Mouse (Mus musculus) kidney, embryonic 16.5 days (tissue): Measurements from ENCODE around the gene Tpp1. TPM values are rescaled to one million over a fixed set of nuclear protein-coding genes. Genes with fewer than 3 reads are reported as not detected.
"Not testable (repeated sequence)": the region's sequence is repeated elsewhere in the genome, so short reads cannot be mapped to it uniquely, and the experiment has no call there.

Experiments used
- ATAC-seq: fragments of 200-750 bp; cut with Nextera tagmentation; 2 replicates; pipeline ENCODE4 v1.8.0; 2017; ENCODE audit warnings: moderate TSS enrichment; ENCODE audit not compliant: low FRiP score, low TSS enrichment
- H3K27ac ChIP-seq: fragments of 300-500 bp; sonication (generic); 2 replicates; pipeline ENCODE4 v1.5.1; 2014; ENCODE audit warnings: low read length
- H3K27me3 ChIP-seq: fragments of 300-500 bp; sonication (generic); 2 replicates; pipeline ENCODE4 v1.6.1; 2014; ENCODE audit warnings: low read length, control low read depth, mixed read lengths; ENCODE audit not compliant: insufficient read depth
- H3K36me3 ChIP-seq: fragments of 300-500 bp; sonication (generic); 2 replicates; pipeline ENCODE4 v1.6.1; 2014; ENCODE audit warnings: low read length, control low read depth, mixed read lengths; ENCODE audit not compliant: insufficient read depth
- H3K4me1 ChIP-seq: fragments of 300-500 bp; sonication (generic); 2 replicates; pipeline ENCODE4 v1.6.1; 2014; ENCODE audit warnings: low read length, control low read depth, mixed read lengths; ENCODE audit not compliant: insufficient read depth
- H3K4me2 ChIP-seq: fragments of 300-500 bp; sonication (generic); replicated peaks from 2 replicates; pipeline ENCODE4 v1.6.1; 2014; ENCODE audit warnings: low read depth, low read length
- H3K4me3 ChIP-seq: fragments of 300-500 bp; sonication (generic); 2 replicates; pipeline ENCODE4 v1.5.1; 2014; ENCODE audit warnings: mild to moderate bottlenecking, low read length
- H3K9ac ChIP-seq: fragments of 300-500 bp; sonication (generic); replicated peaks from 2 replicates; pipeline ENCODE4 v1.6.1; 2014; ENCODE audit warnings: low read length
- H3K9me3 ChIP-seq: fragments of 300-500 bp; sonication (generic); 2 replicates; pipeline ENCODE4 v1.6.1; 2016; ENCODE audit warnings: low read length, control low read depth
- WGBS: fragments of 180-500 bp; shearing (Covaris S2); extraction: QIAGEN DNeasy Blood & Tissue Kit; methylation state at CpG from one replicate; pipeline ENCODE4 v1.1.7; 2014; 5-methylcytosine and 5-hydroxymethylcytosine counted together
- polyA plus RNA-seq: library from polyadenylated mRNA; unstranded; fragments of >200 nt; fragmentation: Nextera tagmentation; extraction: Ambion mirVana; gene quantifications from 2 replicates; pipeline ENCODE4 v1.2.1, GENCODE M21; 2015

The Tpp1 gene
- polyA plus RNA-seq, 1 experiment from 2014 or later = 123 TPM

DNA sequence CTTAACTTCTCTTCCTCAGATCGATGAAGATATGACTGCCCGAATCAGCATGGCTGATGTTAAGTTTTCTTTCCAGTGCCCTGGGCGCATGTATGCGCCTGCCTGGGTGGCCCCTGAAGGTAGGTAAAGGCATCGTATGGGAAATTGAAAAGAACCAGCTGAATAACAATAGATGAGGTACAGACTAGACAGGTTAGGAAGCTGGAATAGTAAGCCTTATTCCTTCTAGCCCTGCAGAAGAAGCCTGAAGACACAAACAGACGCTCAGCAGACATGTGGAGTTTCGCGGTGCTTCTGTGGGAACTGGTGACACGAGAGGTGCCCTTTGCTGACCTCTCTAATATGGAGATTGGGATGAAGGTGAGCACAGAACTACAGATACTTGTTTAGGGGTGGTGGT is 10.1 kb downstream of the Tpp1 start:
- H3K36me3 ChIP-seq = peaks cover 38% of the 10 kb centered on the region
- H3K27me3 ChIP-seq = no peaks in the 10 kb centered on the region
- H3K27ac ChIP-seq = no peak overlapping the region
- H3K9me3 ChIP-seq = no peaks in the 10 kb centered on the region
- WGBS = 93% methylated on average over 9 of the region's 9 CpGs
- H3K4me3 ChIP-seq = no peak overlapping the region
- H3K9ac ChIP-seq = no peak overlapping the region
- no peak for ATAC-seq
- peaks cover 38% of the 10 kb centered on the region for H3K4me1 ChIP-seq
- no peak overlapping the region for H3K4me2 ChIP-seq

DNA sequence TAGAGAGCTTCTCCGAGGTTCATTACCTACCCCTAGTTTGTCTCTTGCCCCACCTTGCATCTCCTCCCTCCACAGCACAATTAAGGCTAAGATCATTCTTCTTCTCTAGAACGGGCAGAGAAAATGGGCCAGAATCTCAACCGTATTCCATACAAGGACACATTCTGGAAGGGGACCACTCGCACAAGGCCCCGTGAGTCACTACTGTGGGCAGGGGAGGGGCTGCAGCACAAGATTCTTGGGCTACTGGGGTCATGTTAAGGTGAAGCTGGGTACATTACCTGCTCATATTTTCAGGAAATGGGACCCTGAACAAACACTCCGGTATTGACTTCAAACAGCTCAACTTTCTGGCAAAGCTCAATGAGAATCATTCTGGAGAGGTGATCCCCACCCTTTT is 11.2 kb downstream of the Tpp1 start:
- Histone ChIP-seq H3K36me3 (peaks cover 30% of the 10 kb centered on the region), H3K9ac (no peak overlapping the region), H3K9me3 (no peaks in the 10 kb centered on the region), H3K4me2 (no peak overlapping the region), H3K27me3 (no peaks in the 10 kb centered on the region), H3K4me1 (peaks cover 38% of the 10 kb centered on the region), H3K27ac (no peak overlapping the region), H3K4me3 (no peak overlapping the region)
- 79% methylated on average over 6 of the region's 6 CpGs for WGBS
- no peak for ATAC-seq

DNA sequence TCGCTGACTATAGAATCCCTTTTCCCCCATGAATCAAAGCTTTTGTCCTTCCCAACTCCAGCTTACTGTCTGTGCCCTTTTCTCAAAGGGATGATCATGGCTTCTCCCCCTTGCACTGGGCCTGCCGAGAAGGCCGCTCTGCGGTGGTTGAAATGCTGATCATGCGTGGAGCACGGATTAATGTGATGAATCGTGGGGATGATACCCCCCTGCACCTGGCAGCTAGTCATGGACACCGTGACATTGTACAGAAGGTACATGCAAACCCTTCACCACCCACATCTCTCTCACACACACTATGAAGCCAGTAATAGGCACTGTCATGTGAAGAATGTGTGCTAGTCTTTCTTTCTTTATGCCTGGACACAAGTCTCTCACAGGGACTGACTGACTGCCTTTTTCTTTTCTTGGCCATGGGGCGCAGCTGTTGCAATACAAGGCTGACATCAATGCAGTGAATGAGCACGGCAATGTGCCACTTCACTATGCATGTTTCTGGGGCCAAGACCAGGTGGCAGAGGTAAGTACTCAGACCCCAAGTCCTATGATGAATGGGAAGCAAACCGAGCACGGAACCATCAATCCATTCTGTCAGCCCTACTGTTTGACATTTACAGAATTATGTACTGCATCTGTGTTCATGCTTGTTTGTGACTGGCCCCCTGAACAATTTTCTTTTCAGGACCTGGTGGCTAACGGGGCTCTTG is 11.8 kb downstream of the Tpp1 start:
- H3K4me1 ChIP-seq = peaks cover 42% of the 10 kb centered on the region
- H3K27me3 ChIP-seq = no peaks in the 10 kb centered on the region
- no peak overlapping the region for H3K4me2 ChIP-seq
- peaks cover 30% of the 10 kb centered on the region for H3K36me3 ChIP-seq
- ATAC-seq = no peak
- WGBS = 89% methylated on average over 13 of the region's 13 CpGs
- no peak overlapping the region for H3K27ac ChIP-seq
- H3K9ac ChIP-seq = no peak overlapping the region
- H3K4me3 ChIP-seq = no peak overlapping the region
- no peaks in the 10 kb centered on the region for H3K9me3 ChIP-seq

DNA sequence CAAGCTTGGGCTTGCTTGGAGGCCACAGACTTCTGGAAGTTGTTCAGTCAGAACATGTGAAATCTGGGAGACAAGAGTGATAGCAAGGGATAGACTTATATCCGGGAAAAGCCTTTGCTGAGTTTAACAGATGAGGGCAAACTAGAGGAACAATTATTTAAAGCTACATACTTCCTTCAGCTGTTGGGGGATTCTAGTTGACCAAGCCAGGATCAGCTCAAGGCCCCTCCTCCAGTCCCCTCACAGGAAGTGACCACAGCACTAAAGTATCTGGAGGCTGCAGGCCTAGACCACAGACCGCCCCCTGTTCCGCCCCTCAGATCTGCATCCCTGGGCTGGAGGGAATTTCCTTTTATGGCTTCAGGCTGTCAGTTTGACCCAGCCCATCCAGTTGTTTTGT is 13.1 kb downstream of the Tpp1 start:
- Histone ChIP-seq H3K4me1 (peaks cover 46% of the 10 kb centered on the region), H3K4me3 (peak overlapping the region; percentile 72), H3K9ac (peak overlapping the region; percentile 53), H3K27ac (peak overlapping the region; percentile 95), H3K9me3 (no peaks in the 10 kb centered on the region), H3K4me2 (peak overlapping the region; percentile 79), H3K27me3 (no peaks in the 10 kb centered on the region), H3K36me3 (peaks cover 38% of the 10 kb centered on the region)
- peak; percentile 83 for ATAC-seq
- 9% methylated on average over 3 of the region's 3 CpGs for WGBS

DNA sequence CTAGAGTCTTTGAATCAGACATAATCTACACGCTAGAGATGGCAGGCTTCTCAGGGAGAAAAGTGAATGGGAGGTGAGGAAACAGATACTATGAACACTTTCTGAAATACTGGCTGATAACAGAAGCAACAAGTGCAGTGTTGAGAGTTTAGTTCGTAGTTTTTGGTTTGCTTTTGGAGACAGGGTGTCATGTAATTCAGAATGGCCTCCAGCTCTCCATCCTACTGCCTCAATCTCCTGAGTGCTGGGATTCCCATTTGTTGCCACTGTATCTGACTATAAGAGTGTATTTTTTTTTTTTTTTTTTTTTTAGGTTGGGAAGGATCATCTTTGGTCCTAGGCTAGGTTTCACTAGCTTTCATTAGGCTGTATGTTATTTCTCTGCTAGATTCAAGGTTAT is 13.7 kb downstream of the Tpp1 start:
- Histone ChIP-seq H3K4me2 (peak overlapping the region; percentile 79), H3K27ac (peak overlapping the region; percentile 95), H3K4me1 (peaks cover 41% of the 10 kb centered on the region), H3K9ac (peak overlapping the region; percentile 53; the same call in 1 of the 2 replicates), H3K9me3 (no peaks in the 10 kb centered on the region), H3K27me3 (no peaks in the 10 kb centered on the region), H3K4me3 (peak overlapping the region; percentile 72), H3K36me3 (peaks cover 45% of the 10 kb centered on the region)
- 78% methylated on average over 2 of the region's 2 CpGs for WGBS
- ATAC-seq = no peak

DNA sequence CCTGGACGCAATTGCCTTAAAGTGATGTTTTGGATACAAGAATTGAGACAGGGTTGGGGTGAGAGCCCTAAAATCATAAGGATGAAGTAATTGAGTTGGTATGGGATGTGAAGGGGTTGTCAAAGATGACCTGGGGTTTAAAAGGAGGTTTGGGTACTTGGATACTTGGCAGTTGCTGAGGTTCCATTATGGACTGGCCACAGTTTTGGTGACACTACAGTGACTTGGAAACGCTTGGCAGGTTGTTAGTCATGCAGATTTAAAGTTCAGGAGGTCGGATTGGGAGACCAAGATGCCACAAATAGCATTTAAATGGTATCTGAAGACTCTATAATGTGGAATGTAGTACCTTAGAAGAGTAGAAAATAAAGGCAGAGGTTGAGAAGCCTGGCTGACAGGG is 14.4 kb downstream of the Tpp1 start:
- peak overlapping the region; percentile 79 for H3K4me2 ChIP-seq
- H3K27me3 ChIP-seq = no peaks in the 10 kb centered on the region
- WGBS = 23% methylated on average over 3 of the region's 3 CpGs
- peaks cover 36% of the 10 kb centered on the region for H3K4me1 ChIP-seq
- no peak for ATAC-seq
- H3K4me3 ChIP-seq = peak overlapping the region; percentile 72
- H3K9me3 ChIP-seq = no peaks in the 10 kb centered on the region
- H3K36me3 ChIP-seq = peaks cover 47% of the 10 kb centered on the region
- H3K27ac ChIP-seq = peak overlapping the region; percentile 83
- H3K9ac ChIP-seq = peak overlapping the region; percentile 85

DNA sequence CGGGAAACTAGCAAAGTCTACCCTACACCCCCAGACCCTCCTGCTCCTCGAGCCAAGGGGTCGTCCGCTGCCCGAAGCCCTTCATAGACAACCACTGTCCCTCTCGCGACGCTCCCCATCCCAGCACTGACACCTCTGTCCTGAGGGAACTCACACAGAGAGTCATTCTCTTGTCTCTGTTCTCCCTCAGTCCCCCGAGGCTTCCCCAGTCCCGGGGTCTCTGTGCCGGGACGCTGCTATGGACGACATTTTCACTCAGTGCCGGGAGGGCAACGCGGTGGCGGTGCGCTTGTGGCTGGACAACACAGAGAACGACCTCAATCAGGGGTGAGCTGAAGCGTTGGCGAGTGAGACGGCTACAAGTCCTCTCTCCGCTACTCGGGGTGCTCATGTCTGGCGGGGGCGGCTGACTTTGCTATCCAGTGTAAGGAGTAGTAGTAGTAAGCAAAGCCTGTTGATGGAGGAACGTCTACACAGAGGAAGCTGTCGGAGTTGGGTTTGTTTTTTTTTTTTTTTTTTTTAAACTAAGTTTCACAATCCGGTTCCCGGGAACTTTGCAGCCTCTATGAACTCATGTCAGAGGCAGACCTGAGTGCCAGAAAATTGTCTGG is 15.0 kb downstream of the Tpp1 start, which contains the start of gene Rrp8:
Rrp8 (minus strand) TSS at position 475 of the 611 bp plus-strand sequence.
- peaks cover 48% of the 10 kb centered on the region for H3K36me3 ChIP-seq
- ATAC-seq = peak; percentile 1; the same call in 1 of the 2 replicates
- peak within 1 kb of the TSS; percentile 85 for H3K9ac ChIP-seq
- H3K27ac ChIP-seq = peak within 1 kb of the TSS; percentile 95
- peak within 1 kb of the TSS; percentile 72 for H3K4me3 ChIP-seq
- H3K4me2 ChIP-seq = peak within 1 kb of the TSS; percentile 79
- H3K9me3 ChIP-seq = no peaks in the 10 kb centered on the region
- WGBS = under 1% methylated on average over 30 of the region's 30 CpGs
- H3K4me1 ChIP-seq = peaks cover 36% of the 10 kb centered on the region
- no peaks in the 10 kb centered on the region for H3K27me3 ChIP-seq

DNA sequence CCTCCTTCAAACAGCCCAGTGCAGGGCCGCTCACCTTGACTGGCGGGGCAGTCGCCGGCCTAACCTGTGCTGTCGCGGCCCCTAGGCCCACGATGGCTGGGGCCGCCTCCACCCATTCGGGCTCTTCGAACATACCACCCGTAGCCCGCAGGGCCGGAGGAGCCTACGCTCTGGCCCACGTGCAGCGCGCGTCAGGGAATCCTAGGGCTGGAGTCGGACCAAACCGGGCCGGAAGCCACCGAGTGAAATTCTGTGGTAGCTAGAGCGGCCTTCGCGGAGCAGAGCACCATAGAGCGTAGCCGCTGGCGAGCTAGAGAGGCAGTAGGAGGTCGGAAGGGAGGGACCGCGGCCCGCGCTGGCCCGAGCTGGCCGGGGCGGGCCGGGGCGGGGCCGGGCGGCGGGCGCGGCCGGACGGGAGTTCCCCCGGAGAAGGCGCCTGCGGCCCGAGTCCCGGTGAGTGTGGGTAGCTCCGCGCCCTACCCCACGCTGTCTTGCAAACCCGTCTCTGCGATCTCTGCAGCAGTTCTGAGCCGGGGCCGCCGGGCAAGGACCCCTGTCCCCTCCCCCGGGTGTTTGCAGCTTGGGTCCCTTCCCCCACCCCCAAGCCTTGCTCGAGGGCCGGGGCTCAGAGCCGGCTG is 15.7 kb downstream of the Tpp1 start, which contains the start of gene Ilk:
Ilk (plus strand) TSS at position 329 of the 638 bp plus-strand sequence.
- Histone ChIP-seq H3K4me2 (peak within 1 kb of the TSS; percentile 79), H3K9ac (peak within 1 kb of the TSS; percentile 85), H3K4me1 (peaks cover 36% of the 10 kb centered on the region), H3K27ac (peak within 1 kb of the TSS; percentile 83), H3K36me3 (peaks cover 48% of the 10 kb centered on the region), H3K9me3 (no peaks in the 10 kb centered on the region), H3K27me3 (no peaks in the 10 kb centered on the region), H3K4me3 (peak within 1 kb of the TSS; percentile 72)
- peak; percentile 98 for ATAC-seq
- under 1% methylated on average over 42 of the region's 62 CpGs for WGBS

DNA sequence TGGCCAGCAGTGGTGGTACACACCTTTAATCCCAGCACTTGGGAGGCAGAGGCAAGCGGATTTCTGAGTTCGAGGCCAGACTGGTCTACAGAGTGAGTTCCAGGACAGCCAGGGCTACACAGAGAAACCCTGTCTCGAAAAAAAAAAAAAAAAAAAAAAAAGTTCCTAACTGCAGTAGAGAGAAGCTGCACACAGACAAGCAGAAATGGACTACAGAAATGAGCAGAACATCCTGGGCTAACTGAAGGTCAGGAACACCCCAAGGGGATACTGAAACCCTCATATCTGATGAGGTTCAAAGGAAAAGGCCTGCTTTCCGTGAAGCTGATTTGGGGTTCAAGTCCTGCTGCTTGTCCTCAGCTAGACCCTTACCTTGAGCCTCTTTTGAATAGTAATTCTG is 16.6 kb downstream of the Tpp1 start:
- Histone ChIP-seq H3K27ac (peak overlapping the region; percentile 83), H3K4me2 (peak overlapping the region; percentile 79), H3K9ac (peak overlapping the region; percentile 85), H3K36me3 (peaks cover 46% of the 10 kb centered on the region), H3K4me1 (peaks cover 36% of the 10 kb centered on the region), H3K4me3 (peak overlapping the region; percentile 72)
- not testable (repeated sequence) for ATAC-seq, H3K27me3 ChIP-seq, H3K9me3 ChIP-seq
- 44% methylated on average over 4 of the region's 4 CpGs for WGBS
